8 mouse cellular contexts compared by ENCODE assay signal in genomic region chr7:17066412-17066811, GRCm38 (mm10). TPM values are rescaled to one million over a fixed set of nuclear protein-coding genes. Genes with fewer than 3 reads are reported as not detected.
A peak's percentile ranks its signal among the peaks of the same experiment; 100 is the strongest.
DNase-seq lines count a peak whose midpoint lies in the region; ATAC-seq and TF ChIP-seq lines count a peak whose summit lies in the region.
"Had no signal": no experiment of that assay in that cellular context is flagged by ENCODE, and none has a peak within 500 bp of the region (broad histone marks: within the 10 kb centered on the region; RNA-seq: fewer than 3 reads in every experiment).

No protein-coding gene starts in this region.

- no peak overlapping the region for H3K4me3 ChIP-seq in lung, embryonic 14.5 days (ENCODE audit: low read depth, low read length)
- H3K4me3 ChIP-seq: limb, embryonic 15.5 days had no signal

- TF ChIP-seq CTCF in lung, embryonic 14.5 days (IDR thresholded peaks at IDR 0.05; ENCODE audit: low read depth): peak; percentile 91

- peak; percentile 61 for DNase-seq in MEL-GATA-1-ER (ENCODE audit: extremely low read depth, low read depth)
- peak; percentile 91 to 95 for DNase-seq in cerebellum, postnatal 10 days
- peak; percentile 71 for DNase-seq in gastrocnemius, postnatal 14 days
- peak; percentile 74 to 93 for DNase-seq in layer of hippocampus, adult 18-20 months (ENCODE audit: low spot score in 2 of 2)
- DNase-seq in lung, embryonic 14.5 days: peak; percentile 93
- peak; percentile 61 to 86 for DNase-seq in spleen, adult 18-20 months

- no peak overlapping the region for H3K4me2 ChIP-seq in lung, embryonic 14.5 days
- H3K4me2 ChIP-seq: limb, embryonic 15.5 days had no signal

- intact Hi-C loops in gastrocnemius, postnatal 14 days (cut with DNase I; ENCODE audit: low total_unique reads): loop anchor here (2.0 to 5.0 kb wide), 2 partner anchors 59 to 116 kb away; no protein-coding TSS in a partner anchor

- H3K27me3 ChIP-seq in lung, embryonic 14.5 days (ENCODE audit: insufficient read depth, low read length): no peaks in the 10 kb centered on the region
- H3K27me3 ChIP-seq: limb, embryonic 15.5 days had no signal

- no peak overlapping the region for H3K27ac ChIP-seq in lung, embryonic 14.5 days (ENCODE audit: low read depth)
- H3K27ac ChIP-seq: limb, embryonic 15.5 days had no signal

- no peaks in the 10 kb centered on the region for H3K9me3 ChIP-seq in lung, embryonic 14.5 days (ENCODE audit: low read depth, low read length)
- H3K9me3 ChIP-seq: limb, embryonic 15.5 days had no signal

- WGBS in lung, embryonic 14.5 days: 2% methylated on average over 2 of the region's 2 CpGs

- no peak overlapping the region for H3K9ac ChIP-seq in lung, embryonic 14.5 days
- H3K9ac ChIP-seq: limb, embryonic 15.5 days had no signal

- no peaks in the 10 kb centered on the region for H3K36me3 ChIP-seq in lung, embryonic 14.5 days (ENCODE audit: insufficient read depth)
- H3K36me3 ChIP-seq: limb, embryonic 15.5 days had no signal

- no peaks in the 10 kb centered on the region for H3K4me1 ChIP-seq in lung, embryonic 14.5 days (ENCODE audit: insufficient read depth)

- ATAC-seq in CD4-positive, CD25-positive, alpha-beta regulatory T cell, adult 4 months: peak; percentile 77
- ATAC-seq in lung, embryonic 14.5 days (ENCODE audit: insufficient read depth): no peak

RNA-seq across cellular contexts. Expression of gene Hif3a, which starts 4.2 kb away (rescaled TPM):
- polyA plus RNA-seq in CD4-positive, CD25-positive, alpha-beta regulatory T cell, adult 4 months (2017; shearing (Covaris generic)): under 1 TPM; 0.60 to 0.91 TPM
- total RNA-seq in gastrocnemius, postnatal 14 days (2021): 1 to 10 TPM; 1.6 to 6.0 TPM
- total RNA-seq in layer of hippocampus, adult 18-20 months (2021): 10 to 100 TPM in 1 of 2 experiments, 1 to 10 TPM in 1; 8.3 to 13.1 TPM
- 33.1 and 38.0 TPM in 2 replicates for polyA plus RNA-seq in lung, embryonic 14.5 days (2014; fragmentation: Nextera tagmentation; extraction: Ambion mirVana)

RNA-seq across cellular contexts. Expression of gene Psg16, which starts 7.4 kb away (rescaled TPM):
- polyA plus RNA-seq in CD4-positive, CD25-positive, alpha-beta regulatory T cell, adult 4 months (2017; shearing (Covaris generic)): 1 to 10 TPM in 1 of 2 experiments, under 1 TPM in 1; 0.13 to 1.4 TPM
- under 1 TPM; 0.04 to 0.09 TPM for total RNA-seq in gastrocnemius, postnatal 14 days (2021)
- 1 to 10 TPM; 3.0 to 5.0 TPM for total RNA-seq in layer of hippocampus, adult 18-20 months (2021)
- polyA plus RNA-seq in lung, embryonic 14.5 days (2014; fragmentation: Nextera tagmentation; extraction: Ambion mirVana): 0.11 and 0.18 TPM in 2 replicates

RNA-seq across cellular contexts. Expression of gene Ppp5c, which starts 38.7 kb away (rescaled TPM):
- 10 to 100 TPM; 56.6 to 76.0 TPM for polyA plus RNA-seq in CD4-positive, CD25-positive, alpha-beta regulatory T cell, adult 4 months (2017; shearing (Covaris generic))
- total RNA-seq in gastrocnemius, postnatal 14 days (2021): 10 to 100 TPM; 56.3 to 67.8 TPM
- total RNA-seq in layer of hippocampus, adult 18-20 months (2021): 100 to 1,000 TPM; 146 to 147 TPM
- polyA plus RNA-seq in lung, embryonic 14.5 days (2014; fragmentation: Nextera tagmentation; extraction: Ambion mirVana): 103 and 117 TPM in 2 replicates
